17 mouse cellular contexts compared by ENCODE assay signal in the genomic region with DNA sequence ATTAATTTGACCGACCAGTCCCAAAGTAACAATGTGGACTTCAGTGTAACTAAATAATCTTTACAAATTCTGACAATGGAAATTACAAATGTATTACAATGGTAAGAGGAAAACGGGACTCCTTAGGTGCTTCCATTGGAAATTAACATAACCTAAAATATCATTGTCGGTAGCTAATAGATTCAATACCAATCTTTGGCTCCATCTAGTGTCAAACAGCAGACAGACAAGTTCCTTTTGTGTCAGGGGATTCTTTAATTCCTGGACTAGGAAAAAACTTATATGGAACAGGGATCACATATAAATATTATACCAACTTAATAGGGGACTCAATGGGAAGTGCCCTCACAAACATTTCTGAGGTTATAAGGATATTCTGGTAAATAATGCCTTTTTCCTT. TPM values are rescaled to one million over a fixed set of nuclear protein-coding genes. Genes with fewer than 3 reads are reported as not detected.
DNase-seq lines count a peak whose midpoint lies in the region; ATAC-seq and TF ChIP-seq lines count a peak whose summit lies in the region.
"Had no signal": no experiment of that assay in that cellular context is flagged by ENCODE, and none has a peak within 500 bp of the region (broad histone marks: within the 10 kb centered on the region; RNA-seq: fewer than 3 reads in every experiment).

No protein-coding gene starts in this region.

- H3K36me3 ChIP-seq in forebrain, embryonic 14.5 days (ENCODE audit: control insufficient read depth, insufficient read depth, low read length) = no peaks in the 10 kb centered on the region
- no peaks in the 10 kb centered on the region for H3K36me3 ChIP-seq in forebrain, embryonic 13.5 days (ENCODE audit: poor library complexity, severe bottlenecking)
- H3K36me3 ChIP-seq: liver, embryonic 13.5 days had no signal

- no peaks in the 10 kb centered on the region for H3K9me3 ChIP-seq in forebrain, embryonic 14.5 days (replicated peaks; ENCODE audit: control insufficient read depth, low read length)
- no peaks in the 10 kb centered on the region for H3K9me3 ChIP-seq in forebrain, embryonic 13.5 days (replicated peaks)
- H3K9me3 ChIP-seq: liver, embryonic 13.5 days had no signal

- H3K9ac ChIP-seq in forebrain, embryonic 14.5 days (ENCODE audit: low read length) = no peak overlapping the region
- no peak overlapping the region for H3K9ac ChIP-seq in forebrain, embryonic 13.5 days
- H3K9ac ChIP-seq: liver, embryonic 13.5 days had no signal

- peak; percentile 62 for DNase-seq in forebrain, embryonic 14.5 days (ENCODE audit: low spot score)
- DNase-seq in left cerebral cortex, adult 2 months (ENCODE audit: extremely low spot score in 1 of 2, low spot score in 2 of 2) = no peak
- no peak for DNase-seq in left cerebral cortex, postnatal 14 days (ENCODE audit: low spot score in 2 of 2)
- DNase-seq in A20 (ENCODE audit: low read depth, low spot score) = peak; percentile 17
- DNase-seq in brain, embryonic 14.5 days (ENCODE audit: low read depth) = peak; percentile 52
- DNase-seq in layer of hippocampus, adult 8-10 months (ENCODE audit: low spot score in 2 of 2) = no peak
- DNase-seq: cerebellum, postnatal 25 days; kidney, postnatal 25 days; liver, embryonic 13.5 days; right cerebral cortex, adult 18-20 months; thymus, postnatal 14 days had no signal

- TF ChIP-seq POLR2A in brain, embryonic 14.5 days (IDR thresholded peaks at IDR 0.05; ENCODE audit: borderline replicate concordance, extremely low read depth, insufficient read depth, insufficient read length, poor library complexity, severe bottlenecking) = no peak

- H3K27me3 ChIP-seq in forebrain, embryonic 14.5 days (replicated peaks; ENCODE audit: control insufficient read depth, insufficient read depth, low read length) = no peaks in the 10 kb centered on the region
- H3K27me3 ChIP-seq in forebrain, embryonic 13.5 days = no peaks in the 10 kb centered on the region

- no peaks in the 10 kb centered on the region for H3K4me1 ChIP-seq in forebrain, embryonic 14.5 days (ENCODE audit: control insufficient read depth, insufficient read depth, low read length)
- H3K4me1 ChIP-seq in forebrain, embryonic 13.5 days = no peaks in the 10 kb centered on the region
- H3K4me1 ChIP-seq: liver, embryonic 13.5 days had no signal

- WGBS in forebrain, embryonic 14.5 days = 31% methylated on average over 3 of the region's 3 CpGs
- WGBS in forebrain, embryonic 13.5 days = 38% methylated on average over 3 of the region's 3 CpGs

- H3K4me2 ChIP-seq in forebrain, embryonic 14.5 days (ENCODE audit: low read length) = no peak overlapping the region
- no peak overlapping the region for H3K4me2 ChIP-seq in forebrain, embryonic 13.5 days
- H3K4me2 ChIP-seq: heart, embryonic 11.5 days; liver, embryonic 13.5 days; midbrain, embryonic 11.5 days had no signal

- peak; percentile 60 for TF ChIP-seq CTCF in left cerebral cortex, adult 2 months (IDR thresholded peaks at IDR 0.05)
- TF ChIP-seq CTCF in brain, embryonic 14.5 days (IDR thresholded peaks at IDR 0.05; ENCODE audit: borderline replicate concordance, extremely low read depth, insufficient read depth, insufficient read length) = 0 out of 2 replicates have a peak, but pooled peaks have one; percentile 1

- intact Hi-C loops in left cerebral cortex, adult 2 months (cut with DNase I) = no loop called here
- intact Hi-C loops in left cerebral cortex, postnatal 14 days (cut with DNase I) = no loop called here

- H3K27ac ChIP-seq in forebrain, embryonic 14.5 days (ENCODE audit: low read depth, low read length) = no peak overlapping the region
- H3K27ac ChIP-seq in forebrain, embryonic 13.5 days = no peak overlapping the region
- no peak overlapping the region for H3K27ac ChIP-seq in left cerebral cortex, adult 2 months
- H3K27ac ChIP-seq: liver, embryonic 13.5 days had no signal

- ATAC-seq in forebrain, embryonic 14.5 days = no peak
- ATAC-seq in forebrain, embryonic 13.5 days = no peak
- no peak for ATAC-seq in erythroblast, adult 5-6 weeks (replicated peaks; ENCODE audit: low FRiP score, poor library complexity, severe bottlenecking)
- ATAC-seq: hindbrain, embryonic 16.5 days had no signal

- H3K4me3 ChIP-seq in forebrain, embryonic 14.5 days (ENCODE audit: low read depth, low read length) = no peak overlapping the region
- no peak overlapping the region for H3K4me3 ChIP-seq in forebrain, embryonic 13.5 days
- H3K4me3 ChIP-seq in left cerebral cortex, adult 2 months = no peak overlapping the region
- H3K4me3 ChIP-seq: liver, embryonic 13.5 days had no signal

RNA-seq across cellular contexts. Expression of gene Epb41, which starts 26.0 kb away (rescaled TPM):
- 69.9 and 74.6 TPM in 2 replicates for polyA plus RNA-seq in forebrain, embryonic 14.5 days (2014; fragmentation: Nextera tagmentation; extraction: Ambion mirVana)
- polyA plus RNA-seq in forebrain, embryonic 13.5 days (2015; fragmentation: Nextera tagmentation; extraction: Ambion mirVana) = 75.0 and 84.1 TPM in 2 replicates
- total RNA-seq in left cerebral cortex, adult 2 months (2021) = 10 to 100 TPM; 40.7 to 41.7 TPM
- total RNA-seq in left cerebral cortex, postnatal 14 days (2021) = 10 to 100 TPM; 26.2 to 28.4 TPM
- 86.3 and 111 TPM in 2 replicates for polyA plus RNA-seq in brain, embryonic 14.5 days (2012; rRNA removed)
- 1,733 and 1,940 TPM in 2 replicates for total RNA-seq in erythroblast, adult 5-6 weeks (2015; ENCODE audit: low replicate concordance)
- 3,282 and 3,570 TPM in 2 replicates for total RNA-seq in erythroblast, adult 5-6 weeks (2017; ENCODE audit: low replicate concordance)
- total RNA-seq in layer of hippocampus, adult 8-10 months (2022) = 10 to 100 TPM; 23.0 to 27.9 (median 25.7) TPM

RNA-seq across cellular contexts. Expression of gene Gm10300, which starts 26.7 kb away (rescaled TPM):
- polyA plus RNA-seq in forebrain, embryonic 14.5 days (2014; fragmentation: Nextera tagmentation; extraction: Ambion mirVana) = not detected in 2 replicates
- polyA plus RNA-seq in forebrain, embryonic 13.5 days (2015; fragmentation: Nextera tagmentation; extraction: Ambion mirVana) = not detected in 2 replicates
- total RNA-seq in left cerebral cortex, adult 2 months (2021) = not detected
- total RNA-seq in left cerebral cortex, postnatal 14 days (2021) = not detected
- not detected in 2 replicates for polyA plus RNA-seq in brain, embryonic 14.5 days (2012; rRNA removed)
- 2.7 TPM in 1 of 2 replicates, not detected in the other for total RNA-seq in erythroblast, adult 5-6 weeks (2015; ENCODE audit: low replicate concordance)
- 3.7 and 3.9 TPM in 2 replicates for total RNA-seq in erythroblast, adult 5-6 weeks (2017; ENCODE audit: low replicate concordance)
- under 1 TPM in 2 of 4 experiments, not detected in 2; 0.20 to 0.23 TPM for total RNA-seq in layer of hippocampus, adult 8-10 months (2022)
- polyA plus RNA-seq: hindbrain, embryonic 16.5 days; midbrain, embryonic 11.5 days; neural tube, embryonic 11.5 days had no signal

RNA-seq across cellular contexts. Expression of gene Oprd1, which starts 43.1 kb away (rescaled TPM):
- 0.05 and 0.09 TPM in 2 replicates for polyA plus RNA-seq in forebrain, embryonic 14.5 days (2014; fragmentation: Nextera tagmentation; extraction: Ambion mirVana)
- 0.06 and 0.12 TPM in 2 replicates for polyA plus RNA-seq in forebrain, embryonic 13.5 days (2015; fragmentation: Nextera tagmentation; extraction: Ambion mirVana)
- total RNA-seq in left cerebral cortex, adult 2 months (2021) = 10 to 100 TPM; 17.9 to 21.1 TPM
- 10 to 100 TPM; 11.9 to 12.4 TPM for total RNA-seq in left cerebral cortex, postnatal 14 days (2021)
- 0.28 and 0.41 TPM in 2 replicates for polyA plus RNA-seq in brain, embryonic 14.5 days (2012; rRNA removed)
- total RNA-seq in erythroblast, adult 5-6 weeks (2015; ENCODE audit: low replicate concordance) = not detected in 2 replicates
- total RNA-seq in erythroblast, adult 5-6 weeks (2017; ENCODE audit: low replicate concordance) = 0.09 and 0.14 TPM in 2 replicates
- 10 to 100 TPM in 3 of 4 experiments, 1 to 10 TPM in 1; 9.2 to 13.4 (median 11.9) TPM for total RNA-seq in layer of hippocampus, adult 8-10 months (2022)

Comparison
In these comparisons a context has a peak if more than half of its experiments do, and no peak if none do; other contexts are left out.
1. DNase-seq: peak in forebrain, embryonic 14.5 days (single experiment), A20 (single experiment) and brain, embryonic 14.5 days (single experiment); none in left cerebral cortex, adult 2 months (0 of 2), left cerebral cortex, postnatal 14 days (0 of 2) and layer of hippocampus, adult 8-10 months (0 of 2).
2. RNA of gene Epb41, which starts 26.0 kb away (total RNA-seq): 1,733 to 3,570 TPM in erythroblast, adult 5-6 weeks; 40.7 to 41.7 TPM in left cerebral cortex, adult 2 months, 26.2 to 28.4 TPM in left cerebral cortex, postnatal 14 days and 23.0 to 27.9 TPM in layer of hippocampus, adult 8-10 months; every median in the first group is over 10 times any median in the second.
3. RNA of gene Oprd1, which starts 43.1 kb away (total RNA-seq): 17.9 to 21.1 TPM in left cerebral cortex, adult 2 months, 9.2 to 13.4 TPM in layer of hippocampus, adult 8-10 months and 11.9 to 12.4 TPM in left cerebral cortex, postnatal 14 days; 0.09 to 0.14 TPM in erythroblast, adult 5-6 weeks; every median in the first group is over 4 times any median in the second.